Mouse (Mus musculus) telencephalon, adult 2 months (tissue): ENCODE results near the gene Exoc6b.

ENCODE experiments used
- DNase-seq: peaks from one replicate; pipeline ENCODE4 v3.0.0-alpha.2; 2011; ENCODE audit warnings: low read depth, low spot score

Exoc6b gene

GRCm38 (mm10) chr6:84742227-84742626 is 327.1 kb downstream of the Exoc6b start:
- no peak for DNase-seq

GRCm38 (mm10) chr6:84736942-84737341 is 332.4 kb downstream of the Exoc6b start:
- no peak for DNase-seq

DNA sequence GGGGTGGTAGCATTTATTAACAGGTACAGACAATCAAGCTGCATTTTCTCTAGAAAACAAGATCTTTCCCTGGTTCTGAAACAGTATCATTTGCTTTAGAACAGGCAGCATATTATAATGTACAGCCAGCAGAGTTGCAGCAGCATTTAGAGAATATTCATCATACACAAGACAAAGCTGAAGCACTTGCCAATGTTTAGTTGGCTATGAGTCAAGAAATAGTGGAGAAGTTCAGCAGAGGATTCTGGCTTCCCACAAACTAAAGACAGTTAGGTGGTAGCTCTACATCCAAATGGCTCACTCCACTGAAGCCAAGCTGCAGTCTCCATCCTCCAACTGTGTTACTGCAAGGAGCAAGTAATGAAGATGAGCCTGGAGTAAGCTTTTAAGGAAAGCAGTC is 342.4 kb downstream of the Exoc6b start:
- no peak for DNase-seq

DNA sequence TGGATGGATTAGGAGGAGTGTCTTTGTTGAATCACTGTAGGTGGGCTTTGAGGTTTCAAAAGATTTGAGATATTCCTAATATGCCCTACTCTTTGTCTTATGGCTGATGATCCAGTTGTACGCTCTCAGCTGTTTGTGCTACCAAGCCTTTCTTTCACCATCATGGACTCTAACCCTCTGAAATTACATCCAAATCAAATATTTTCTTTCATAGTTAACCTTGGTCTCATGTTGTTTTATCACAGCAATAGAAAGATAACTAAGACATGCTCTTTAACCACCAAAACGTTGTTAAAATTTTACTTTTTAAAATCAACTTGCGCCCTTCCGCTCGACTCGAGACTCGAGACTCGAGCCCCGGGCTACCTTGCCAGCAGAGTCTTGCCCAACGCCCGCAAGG is 356.1 kb downstream of the Exoc6b start:
- DNase-seq = no peak

- no peak for DNase-seq
Measured at GRCm38 (mm10) chr6:84710831-84711230, 358.5 kb downstream of the Exoc6b start.

- DNase-seq = no peak
Measured at GRCm38 (mm10) chr6:84708631-84709030, 360.7 kb downstream of the Exoc6b start.

- no peak for DNase-seq
Measured at GRCm38 (mm10) chr6:84699579-84699978, 369.7 kb downstream of the Exoc6b start.

GRCm38 (mm10) chr6:84698288-84698673 is 371.0 kb downstream of the Exoc6b start:
- DNase-seq = no peak

DNA sequence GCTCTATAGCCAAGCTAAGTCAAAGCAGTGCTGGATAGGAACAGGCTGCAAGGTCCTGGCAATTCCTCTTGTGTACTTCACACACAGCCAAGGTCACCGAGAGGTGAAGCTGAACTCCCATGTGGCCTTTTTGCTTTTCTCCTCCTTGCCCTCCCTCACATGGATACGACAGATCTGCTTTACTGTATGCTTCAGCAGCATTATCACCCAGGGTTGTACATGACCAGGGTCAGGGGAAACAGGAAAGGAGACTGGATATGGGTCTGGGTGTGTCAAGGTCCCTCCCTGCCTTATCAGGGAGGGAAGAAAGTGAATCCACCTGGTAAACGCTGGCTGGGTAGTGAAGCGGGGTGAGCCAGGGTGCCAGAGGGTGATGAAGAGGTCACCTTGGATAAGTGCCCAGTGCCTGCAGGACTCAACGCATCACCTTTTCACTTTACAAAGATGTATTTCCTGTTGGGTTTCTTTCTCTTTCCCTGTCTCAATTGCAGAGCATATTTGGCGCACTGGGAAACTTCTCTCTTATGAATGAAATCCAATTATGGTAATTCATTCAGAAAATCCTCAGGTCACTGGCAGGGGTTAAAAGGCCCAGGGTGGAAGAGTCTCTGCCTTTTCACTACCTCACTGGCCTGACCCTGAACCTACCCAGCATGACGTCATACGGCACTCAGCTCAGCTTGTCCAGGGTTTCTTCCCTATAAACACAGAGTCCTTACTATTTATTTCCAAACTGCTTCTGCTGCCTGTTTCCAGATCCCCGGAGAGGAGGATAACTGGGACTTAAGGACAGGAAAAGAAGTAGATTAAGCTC is 371.6 kb downstream of the Exoc6b start:
- DNase-seq = no peak

DNA sequence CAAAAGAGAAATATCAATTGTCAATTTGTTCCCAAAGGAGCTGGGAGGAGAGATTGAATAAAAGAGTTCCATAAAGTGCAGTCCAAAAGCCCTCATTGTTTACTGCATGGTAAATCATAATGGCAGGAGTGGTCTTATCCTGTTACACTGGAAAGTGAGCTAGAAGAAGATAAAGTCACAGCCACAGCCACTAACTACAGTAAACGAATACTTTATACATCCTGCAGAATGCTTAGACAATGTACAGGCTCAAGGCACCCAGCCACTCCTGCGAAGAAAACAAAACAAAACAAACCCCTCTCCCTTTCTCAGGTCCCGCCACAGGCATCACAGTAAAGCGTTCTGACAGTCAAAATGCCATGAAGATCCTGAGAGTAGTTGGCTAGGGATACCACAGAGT is 375.5 kb downstream of the Exoc6b start:
- no peak for DNase-seq

- no peak for DNase-seq
Measured at GRCm38 (mm10) chr6:84693204-84693603, 376.1 kb downstream of the Exoc6b start.

- no peak for DNase-seq
Measured at GRCm38 (mm10) chr6:84691907-84692306, 377.4 kb downstream of the Exoc6b start.

DNA sequence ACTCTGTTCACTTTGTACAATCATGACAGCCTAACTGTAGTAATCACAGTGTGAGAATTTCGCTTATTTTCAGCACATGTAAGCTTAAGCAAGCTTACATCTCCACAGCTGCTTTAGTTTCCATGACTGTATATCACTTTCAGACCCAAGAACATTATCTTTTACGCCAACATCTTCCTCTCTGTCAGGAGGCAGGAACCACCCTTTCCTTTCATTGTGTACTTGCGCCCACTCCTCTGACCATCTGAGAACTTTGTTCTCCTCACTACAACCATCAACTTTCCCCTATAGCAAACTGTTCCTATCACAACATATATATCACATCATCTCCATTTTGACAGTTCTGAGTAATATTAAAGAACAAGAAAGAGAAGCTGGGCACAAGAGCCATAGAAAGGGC is 391.5 kb downstream of the Exoc6b start:
- DNase-seq = no peak

- no peak for DNase-seq
Measured at GRCm38 (mm10) chr6:84674936-84675335, 394.4 kb downstream of the Exoc6b start.

DNA sequence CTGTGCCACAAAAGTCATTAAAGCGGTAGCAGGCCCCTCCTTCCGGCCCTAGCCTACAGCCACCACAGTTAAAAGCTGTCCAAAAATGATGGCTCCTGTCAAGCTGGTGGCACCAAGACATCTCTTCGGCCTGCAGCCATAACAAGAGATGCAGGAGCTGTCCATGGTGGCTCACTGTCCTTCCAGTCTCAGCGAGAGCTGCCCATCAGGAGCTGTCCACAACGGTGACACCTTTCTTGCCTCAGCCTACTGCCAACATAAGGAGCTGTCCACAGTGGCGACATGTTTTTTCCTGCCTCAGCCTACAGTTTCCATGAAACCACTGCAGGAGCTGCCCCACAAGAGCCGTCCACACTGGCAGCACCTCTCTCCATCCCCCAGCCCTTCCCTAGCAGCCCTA is 395.2 kb downstream of the Exoc6b start:
- no peak for DNase-seq

- no peak for DNase-seq
Measured at GRCm38 (mm10) chr6:84661451-84662112, 407.7 kb downstream of the Exoc6b start.

GRCm38 (mm10) chr6:84660982-84661381 is 408.3 kb downstream of the Exoc6b start:
- DNase-seq = peak; percentile 18

- DNase-seq = no peak
Measured at GRCm38 (mm10) chr6:84657091-84657490, 412.2 kb downstream of the Exoc6b start.

- DNase-seq = no peak
Measured at GRCm38 (mm10) chr6:84656680-84657079, 412.6 kb downstream of the Exoc6b start.

DNA sequence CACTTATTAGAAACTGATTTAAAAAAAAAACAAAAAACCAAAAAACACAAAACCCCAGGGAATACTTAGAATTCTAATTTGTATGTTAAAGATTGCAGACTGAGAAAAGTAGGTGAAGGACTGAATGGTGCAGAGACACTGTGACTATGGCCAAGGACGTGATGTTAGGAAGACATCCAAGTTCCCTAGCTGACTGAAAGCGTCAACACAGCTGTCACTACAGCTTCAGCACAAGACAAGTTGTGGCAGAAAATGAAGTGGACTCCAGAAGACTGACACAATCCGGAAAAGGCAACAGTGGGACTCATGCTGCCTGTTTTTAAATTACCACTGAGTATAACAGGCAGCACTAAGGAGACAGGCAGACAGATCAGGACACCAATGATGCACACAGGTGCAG is 417.4 kb downstream of the Exoc6b start:
- no peak for DNase-seq

- DNase-seq = no peak
Measured at GRCm38 (mm10) chr6:84647197-84647596, 422.1 kb downstream of the Exoc6b start.

DNA sequence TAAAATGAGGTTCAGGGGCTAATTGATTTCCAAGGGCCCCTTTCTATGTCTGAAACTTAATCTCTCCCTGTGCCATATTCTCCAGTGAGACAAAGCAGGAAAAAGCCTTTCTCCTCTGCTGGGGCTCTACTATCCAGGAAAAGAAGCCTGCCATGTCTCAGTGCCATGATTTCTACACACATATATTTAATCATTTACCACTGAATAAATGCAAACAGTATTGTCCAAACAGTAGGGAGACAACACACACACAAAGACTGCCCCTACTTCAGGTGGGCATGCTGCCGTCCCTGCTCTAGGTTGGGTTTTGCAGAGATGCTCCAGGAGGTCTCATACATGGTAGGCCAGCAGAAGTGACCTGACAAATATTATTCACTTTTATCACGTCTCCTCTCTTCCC is 422.6 kb downstream of the Exoc6b start:
- DNase-seq = no peak

GRCm38 (mm10) chr6:84641062-84641431 is 428.3 kb downstream of the Exoc6b start:
- no peak for DNase-seq
